Mouse (Mus musculus) central nervous system, embryonic 18 days (tissue): ENCODE measurements around the gene Alg1. TPM values are rescaled to one million over a fixed set of nuclear protein-coding genes. Genes with fewer than 3 reads are reported as not detected.

Source experiments
- polyA plus RNA-seq: library from polyadenylated mRNA; depleted of rRNA; stranded (reverse); fragments of >200 nt; gene quantifications from 2 replicates; pipeline ENCODE4 v1.2.3, GENCODE M21; 2012; rRNA removed

Alg1 gene
- polyA plus RNA-seq: 50.3 and 54.0 TPM in 2 replicates

GRCm38 (mm10) chr16:5233418-5234313, at the start of gene Alg1:
Gene Alg1 (plus strand): TSS chr16:5233621.

GRCm38 (mm10) chr16:5203668-5204433, 29.6 kb upstream of the Alg1 start, which contains the start of gene Nagpa:
Gene Nagpa (minus strand): TSS chr16:5204012.

GRCm38 (mm10) chr16:5222140-5222539, 11.3 kb upstream of the Alg1 start, which contains the start of gene AU021092:
Gene AU021092 (minus strand): TSS chr16:5222299.

GRCm38 (mm10) chr16:5255779-5256496, 22.5 kb downstream of the Alg1 start, which contains the start of gene Eef2kmt:
Gene Eef2kmt (minus strand): TSS chr16:5255983.

Other genes with a start within 250 kb of the Alg1 start
- gene Sept12, start 235.8 kb upstream of the Alg1 start, polyA plus RNA-seq: 0.04 TPM in 1 of 2 replicates, not detected in the other
- gene Smim22, start 226.3 kb upstream of the Alg1 start, polyA plus RNA-seq: 0.80 and 0.92 TPM in 2 replicates
- gene Rogdi, start 220.1 kb upstream of the Alg1 start, polyA plus RNA-seq: 109 and 119 TPM in 2 replicates
- 140 and 147 TPM in 2 replicates for gene Glyr1, start 183.8 kb upstream of the Alg1 start, polyA plus RNA-seq
- 27.3 and 27.5 TPM in 2 replicates for gene Ubn1, start 183.6 kb upstream of the Alg1 start, polyA plus RNA-seq
- 0.07 and 2.2 TPM in 2 replicates for gene Ppl, start 101.2 kb upstream of the Alg1 start, polyA plus RNA-seq
- 0.51 and 0.68 TPM in 2 replicates for gene Sec14l5, start 86.5 kb upstream of the Alg1 start, polyA plus RNA-seq
- 9.6 and 10.4 TPM in 2 replicates for gene Nagpa, start 29.6 kb upstream of the Alg1 start, polyA plus RNA-seq
- 15.4 and 16.7 TPM in 2 replicates for gene AU021092, start 11.3 kb upstream of the Alg1 start, polyA plus RNA-seq
- gene Eef2kmt, start 22.4 kb downstream of the Alg1 start, polyA plus RNA-seq: 7.5 and 10.4 TPM in 2 replicates